17 mouse cellular contexts compared by ENCODE assay signal in the genomic region with DNA sequence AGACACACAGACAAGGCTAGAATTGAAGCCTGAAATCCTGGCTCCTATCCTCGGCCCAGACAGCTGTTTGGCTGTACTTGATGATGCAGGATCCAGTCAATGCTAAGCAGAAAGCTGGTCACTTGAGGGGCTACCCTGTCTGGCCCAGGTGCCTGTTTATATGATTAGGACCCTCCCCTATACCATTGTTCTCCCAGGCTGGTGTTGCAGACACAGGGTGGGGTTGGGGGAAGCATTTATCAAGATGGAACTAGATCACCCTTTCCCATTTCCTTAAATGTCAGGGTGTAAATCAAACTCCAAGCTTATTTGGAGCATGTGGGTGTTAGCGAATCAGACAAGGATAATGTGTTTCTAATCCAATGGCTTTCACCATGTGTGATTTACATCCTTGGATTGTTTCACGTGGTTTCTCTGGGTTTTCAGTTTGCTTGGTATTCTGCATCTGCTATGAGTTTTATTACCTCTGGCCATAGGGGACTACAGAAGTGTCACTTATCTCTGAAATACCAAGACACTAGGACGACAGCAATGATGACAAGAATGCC.
DNase-seq lines count a peak whose midpoint lies in the region; ATAC-seq and TF ChIP-seq lines count a peak whose summit lies in the region.
"Had no signal": no experiment of that assay in that cellular context is flagged by ENCODE, and none has a peak within 500 bp of the region (broad histone marks: within the 10 kb centered on the region; RNA-seq: fewer than 3 reads in every experiment).

No protein-coding gene starts in this region.

- WGBS in forebrain, embryonic 10.5 days = 64% methylated on average over 4 of the region's 4 CpGs
- WGBS in forebrain, embryonic 15.5 days = 38% methylated on average over 4 of the region's 4 CpGs
- 47% methylated on average over 4 of the region's 4 CpGs for WGBS in hindbrain, postnatal 0 days
- WGBS in neural tube, embryonic 12.5 days = 22% methylated on average over 4 of the region's 4 CpGs

- TF ChIP-seq CTCF in hindbrain, postnatal 0 days (IDR thresholded peaks at IDR 0.05; ENCODE audit: low read depth) = no peak

- H3K4me3 ChIP-seq in forebrain, embryonic 10.5 days = peak overlapping the region; percentile 20; the same call in 1 of the 2 replicates
- no peak overlapping the region for H3K4me3 ChIP-seq in forebrain, embryonic 15.5 days
- H3K4me3 ChIP-seq in hindbrain, postnatal 0 days (ENCODE audit: low read length) = no peak overlapping the region
- no peak overlapping the region for H3K4me3 ChIP-seq in neural tube, embryonic 12.5 days
- H3K4me3 ChIP-seq: erythroblast, embryonic 14.5 days; lung, embryonic 15.5 days; megakaryocyte, embryonic 14.5 days had no signal

- H3K4me1 ChIP-seq in forebrain, embryonic 10.5 days = peaks cover 49% of the 10 kb centered on the region
- H3K4me1 ChIP-seq in forebrain, embryonic 15.5 days = peaks cover 35% of the 10 kb centered on the region
- H3K4me1 ChIP-seq in hindbrain, postnatal 0 days (ENCODE audit: insufficient read depth, low read length) = peaks cover 18% of the 10 kb centered on the region
- peaks cover 25% of the 10 kb centered on the region for H3K4me1 ChIP-seq in neural tube, embryonic 12.5 days
- H3K4me1 ChIP-seq: lung, embryonic 15.5 days; megakaryocyte, embryonic 14.5 days had no signal

- no peaks in the 10 kb centered on the region for H3K36me3 ChIP-seq in forebrain, embryonic 10.5 days (replicated peaks)
- no peaks in the 10 kb centered on the region for H3K36me3 ChIP-seq in forebrain, embryonic 15.5 days
- no peaks in the 10 kb centered on the region for H3K36me3 ChIP-seq in hindbrain, postnatal 0 days (ENCODE audit: insufficient read depth, low read length)
- no peaks in the 10 kb centered on the region for H3K36me3 ChIP-seq in neural tube, embryonic 12.5 days
- H3K36me3 ChIP-seq: lung, embryonic 15.5 days had no signal

- no peak overlapping the region for H3K9ac ChIP-seq in forebrain, embryonic 15.5 days (replicated peaks)
- no peak overlapping the region for H3K9ac ChIP-seq in hindbrain, postnatal 0 days (replicated peaks; ENCODE audit: low read length)
- H3K9ac ChIP-seq in neural tube, embryonic 12.5 days = no peak overlapping the region
- H3K9ac ChIP-seq: lung, embryonic 15.5 days had no signal

- no peak overlapping the region for H3K4me2 ChIP-seq in forebrain, embryonic 15.5 days (replicated peaks)
- H3K4me2 ChIP-seq in hindbrain, postnatal 0 days (ENCODE audit: low read depth, low read length) = 0 out of 2 replicates have a peak overlapping the region, but pooled peaks have one; percentile 35
- no peak overlapping the region for H3K4me2 ChIP-seq in neural tube, embryonic 12.5 days (replicated peaks)
- H3K4me2 ChIP-seq: heart, embryonic 11.5 days; lung, embryonic 15.5 days had no signal

- ATAC-seq in forebrain, embryonic 15.5 days (replicated peaks) = no peak; the same call in 1 of the 2 replicates
- peak; percentile 36 for ATAC-seq in hindbrain, postnatal 0 days
- 0 out of 2 replicates have a peak, but pooled peaks have one; percentile 14 for ATAC-seq in neural tube, embryonic 12.5 days (ENCODE audit: low FRiP score, low read depth)
- ATAC-seq: Patski had no signal

- DNase-seq in forebrain, embryonic 10.5 days (ENCODE audit: extremely low spot score, low spot score) = no peak
- DNase-seq in hindbrain, postnatal 0 days (ENCODE audit: low spot score) = no peak
- DNase-seq in heart, postnatal 10 days = no peak
- no peak for DNase-seq in B cell, adult 2 months
- no peak for DNase-seq in spleen, postnatal 36 days (ENCODE audit: low spot score in 2 of 2)
- DNase-seq: adrenal gland, adult 2 months; cerebellum, postnatal 36 days; gastrocnemius, postnatal 10 days; kidney, postnatal 36 days; thymus, postnatal 4 days had no signal

- no peaks in the 10 kb centered on the region for H3K9me3 ChIP-seq in forebrain, embryonic 10.5 days
- H3K9me3 ChIP-seq in forebrain, embryonic 15.5 days = no peaks in the 10 kb centered on the region
- H3K9me3 ChIP-seq in hindbrain, postnatal 0 days (ENCODE audit: low read length) = no peaks in the 10 kb centered on the region
- no peaks in the 10 kb centered on the region for H3K9me3 ChIP-seq in neural tube, embryonic 12.5 days
- H3K9me3 ChIP-seq: lung, embryonic 15.5 days had no signal

- intact Hi-C loops in heart, postnatal 10 days (cut with DNase I) = no loop called here

- H3K27me3 ChIP-seq in forebrain, embryonic 10.5 days (ENCODE audit: poor library complexity, severe bottlenecking) = peaks cover 15% of the 10 kb centered on the region
- no peaks in the 10 kb centered on the region for H3K27me3 ChIP-seq in forebrain, embryonic 15.5 days
- no peaks in the 10 kb centered on the region for H3K27me3 ChIP-seq in hindbrain, postnatal 0 days (ENCODE audit: insufficient read depth, low read length)
- no peaks in the 10 kb centered on the region for H3K27me3 ChIP-seq in neural tube, embryonic 12.5 days (replicated peaks)
- H3K27me3 ChIP-seq: lung, embryonic 15.5 days; megakaryocyte, embryonic 14.5 days had no signal

- peak overlapping the region; percentile 85 for H3K27ac ChIP-seq in forebrain, embryonic 10.5 days
- H3K27ac ChIP-seq in forebrain, embryonic 15.5 days (replicated peaks) = peak overlapping the region; percentile 72
- H3K27ac ChIP-seq in hindbrain, postnatal 0 days = peak overlapping the region; percentile 42
- H3K27ac ChIP-seq in neural tube, embryonic 12.5 days = peak overlapping the region; percentile 1; the same call in 1 of the 2 replicates
- H3K27ac ChIP-seq: lung, embryonic 15.5 days had no signal

Comparison
In these comparisons a context has a peak if more than half of its experiments do, and no peak if none do; other contexts are left out.
1. H3K27ac ChIP-seq: peak in every context shown above with its lines; median percentile 85 in forebrain, embryonic 10.5 days; 72 in forebrain, embryonic 15.5 days; 42 in hindbrain, postnatal 0 days; 1 in neural tube, embryonic 12.5 days.